Mouse (Mus musculus): ENCODE results near the gene Nus1.

GRCm38 (mm10) chr10:52387192-52387591 is 30.2 kb upstream of the Nus1 start:
- TF ChIP-seq CTCF (IDR thresholded peaks at IDR 0.05) (no peak), EP300 (IDR thresholded peaks at IDR 0.05) (no peak)
